Comparison of ENCODE assay signal across 8 mouse cellular contexts in genomic region chr11:6569410-6569777, GRCm38 (mm10). TPM values are rescaled to one million over a fixed set of nuclear protein-coding genes. Genes with fewer than 3 reads are reported as not detected.
A peak's percentile ranks its signal among the peaks of the same experiment; 100 is the strongest.
DNase-seq lines count a peak whose midpoint lies in the region; ATAC-seq lines count a peak whose summit lies in the region.
"Had no signal": no experiment of that assay in that cellular context is flagged by ENCODE, and none has a peak within 500 bp of the region (broad histone marks: within the 10 kb centered on the region; RNA-seq: fewer than 3 reads in every experiment).

No protein-coding gene starts in this region.

- H3K9ac ChIP-seq in liver, embryonic 12.5 days, result no peak overlapping the region
- no peak overlapping the region; the same call in 1 of the 2 replicates for H3K9ac ChIP-seq in forebrain, embryonic 13.5 days
- H3K9ac ChIP-seq in hindbrain, embryonic 16.5 days (ENCODE audit: low read depth, low read length), result no peak overlapping the region
- H3K9ac ChIP-seq in stomach, embryonic 15.5 days, result no peak overlapping the region

- peak overlapping the region; percentile 68 for H3K27ac ChIP-seq in liver, embryonic 12.5 days
- H3K27ac ChIP-seq in forebrain, embryonic 13.5 days, result peak overlapping the region; percentile 65
- H3K27ac ChIP-seq in hindbrain, embryonic 16.5 days (ENCODE audit: low read depth, low read length), result peak overlapping the region; percentile 58
- H3K27ac ChIP-seq in stomach, embryonic 15.5 days, result 0 out of 2 replicates have a peak overlapping the region, but pooled peaks have one; percentile 67

- H3K27me3 ChIP-seq in liver, embryonic 12.5 days (replicated peaks), result no peaks in the 10 kb centered on the region
- H3K27me3 ChIP-seq in forebrain, embryonic 13.5 days, result no peaks in the 10 kb centered on the region
- no peaks in the 10 kb centered on the region for H3K27me3 ChIP-seq in hindbrain, embryonic 16.5 days (replicated peaks; ENCODE audit: control insufficient read depth, insufficient read depth, low read length)
- no peaks in the 10 kb centered on the region for H3K27me3 ChIP-seq in stomach, embryonic 15.5 days (replicated peaks)

- H3K9me3 ChIP-seq in liver, embryonic 12.5 days (replicated peaks), result no peaks in the 10 kb centered on the region
- H3K9me3 ChIP-seq in forebrain, embryonic 13.5 days (replicated peaks), result no peaks in the 10 kb centered on the region
- no peaks in the 10 kb centered on the region for H3K9me3 ChIP-seq in hindbrain, embryonic 16.5 days (ENCODE audit: control insufficient read depth, low read length)
- no peaks in the 10 kb centered on the region for H3K9me3 ChIP-seq in stomach, embryonic 15.5 days

- no peak overlapping the region for H3K4me2 ChIP-seq in liver, embryonic 12.5 days
- no peak overlapping the region for H3K4me2 ChIP-seq in forebrain, embryonic 13.5 days
- no peak overlapping the region for H3K4me2 ChIP-seq in hindbrain, embryonic 16.5 days (ENCODE audit: low read length)
- no peak overlapping the region for H3K4me2 ChIP-seq in stomach, embryonic 15.5 days

- ATAC-seq in liver, embryonic 12.5 days, result no peak
- 0 out of 2 replicates have a peak, but pooled peaks have one; percentile 19 for ATAC-seq in forebrain, embryonic 13.5 days
- ATAC-seq in hindbrain, embryonic 16.5 days, result peak; percentile 9; the same call in 1 of the 2 replicates
- no peak for ATAC-seq in stomach, embryonic 15.5 days (ENCODE audit: insufficient read depth, low FRiP score, low read depth)
- no peak for ATAC-seq in erythroid progenitor cell, adult 5-6 weeks (replicated peaks; ENCODE audit: low FRiP score, poor library complexity, severe bottlenecking)

- H3K36me3 ChIP-seq in liver, embryonic 12.5 days, result peaks cover 73% of the 10 kb centered on the region
- peaks cover 36% of the 10 kb centered on the region for H3K36me3 ChIP-seq in forebrain, embryonic 13.5 days (ENCODE audit: poor library complexity, severe bottlenecking)
- no peaks in the 10 kb centered on the region for H3K36me3 ChIP-seq in hindbrain, embryonic 16.5 days (ENCODE audit: control insufficient read depth, insufficient read depth, low read length)
- peaks cover 10% of the 10 kb centered on the region; the same call in 1 of the 2 replicates for H3K36me3 ChIP-seq in stomach, embryonic 15.5 days

- 45% methylated on average over 3 of the region's 3 CpGs for WGBS in liver, embryonic 12.5 days (ENCODE audit: insufficient replicate concordance)
- 29% methylated on average over 3 of the region's 3 CpGs for WGBS in forebrain, embryonic 13.5 days
- 29% methylated on average over 3 of the region's 3 CpGs for WGBS in hindbrain, embryonic 16.5 days
- WGBS in stomach, embryonic 15.5 days, result 51% methylated on average over 3 of the region's 3 CpGs

- no peak overlapping the region for H3K4me3 ChIP-seq in liver, embryonic 12.5 days
- no peak overlapping the region for H3K4me3 ChIP-seq in forebrain, embryonic 13.5 days
- no peak overlapping the region for H3K4me3 ChIP-seq in hindbrain, embryonic 16.5 days (ENCODE audit: low read length)
- H3K4me3 ChIP-seq in stomach, embryonic 15.5 days (replicated peaks), result no peak overlapping the region

- peaks cover 44% of the 10 kb centered on the region for H3K4me1 ChIP-seq in liver, embryonic 12.5 days
- peaks cover 18% of the 10 kb centered on the region for H3K4me1 ChIP-seq in forebrain, embryonic 13.5 days
- peaks cover 19% of the 10 kb centered on the region for H3K4me1 ChIP-seq in hindbrain, embryonic 16.5 days (ENCODE audit: control insufficient read depth, insufficient read depth, low read depth, low read length)
- H3K4me1 ChIP-seq in stomach, embryonic 15.5 days, result no peaks in the 10 kb centered on the region

- DNase-seq in liver, result no peak
- no peak for DNase-seq in cerebellum, adult 9-10 months
- DNase-seq: thymus, adult 2 months had no signal

RNA-seq across cellular contexts. Expression of gene Ccm2, which starts 22.7 kb away (rescaled TPM):
- 57.9 and 60.0 TPM in 2 replicates for polyA plus RNA-seq in liver, embryonic 12.5 days (2016; fragmentation: Nextera tagmentation; extraction: Ambion mirVana)
- 82.2 and 90.5 TPM in 2 replicates for polyA plus RNA-seq in forebrain, embryonic 13.5 days (2015; fragmentation: Nextera tagmentation; extraction: Ambion mirVana)
- 98.2 and 98.7 TPM in 2 replicates for polyA plus RNA-seq in hindbrain, embryonic 16.5 days (2015; fragmentation: Nextera tagmentation; extraction: Ambion mirVana)
- polyA plus RNA-seq in stomach, embryonic 15.5 days (2015; fragmentation: Nextera tagmentation; extraction: Ambion mirVana), result 75.4 and 76.3 TPM in 2 replicates
- 18.7 and 30.6 TPM in 2 replicates for total RNA-seq in erythroid progenitor cell, adult 5-6 weeks (2015; ENCODE audit: low replicate concordance)
- 9.8 and 31.8 TPM in 2 replicates for total RNA-seq in erythroid progenitor cell, adult 5-6 weeks (2017; ENCODE audit: low replicate concordance)

RNA-seq across cellular contexts. Expression of gene Nacad, which starts 36.5 kb away (rescaled TPM):
- polyA plus RNA-seq in liver, embryonic 12.5 days (2016; fragmentation: Nextera tagmentation; extraction: Ambion mirVana), result 6.4 and 7.5 TPM in 2 replicates
- 50.1 and 62.2 TPM in 2 replicates for polyA plus RNA-seq in forebrain, embryonic 13.5 days (2015; fragmentation: Nextera tagmentation; extraction: Ambion mirVana)
- polyA plus RNA-seq in hindbrain, embryonic 16.5 days (2015; fragmentation: Nextera tagmentation; extraction: Ambion mirVana), result 72.1 and 81.0 TPM in 2 replicates
- polyA plus RNA-seq in stomach, embryonic 15.5 days (2015; fragmentation: Nextera tagmentation; extraction: Ambion mirVana), result 5.7 and 8.2 TPM in 2 replicates
- total RNA-seq in erythroid progenitor cell, adult 5-6 weeks (2015; ENCODE audit: low replicate concordance), result not detected in 2 replicates
- 0.98 and 2.7 TPM in 2 replicates for total RNA-seq in erythroid progenitor cell, adult 5-6 weeks (2017; ENCODE audit: low replicate concordance)

RNA-seq across cellular contexts. Expression of gene Myo1g, which starts 48.6 kb away (rescaled TPM):
- polyA plus RNA-seq in liver, embryonic 12.5 days (2016; fragmentation: Nextera tagmentation; extraction: Ambion mirVana), result 5.8 and 6.2 TPM in 2 replicates
- polyA plus RNA-seq in forebrain, embryonic 13.5 days (2015; fragmentation: Nextera tagmentation; extraction: Ambion mirVana), result 0.17 and 0.21 TPM in 2 replicates
- 0.35 and 0.40 TPM in 2 replicates for polyA plus RNA-seq in hindbrain, embryonic 16.5 days (2015; fragmentation: Nextera tagmentation; extraction: Ambion mirVana)
- polyA plus RNA-seq in stomach, embryonic 15.5 days (2015; fragmentation: Nextera tagmentation; extraction: Ambion mirVana), result 3.5 and 4.3 TPM in 2 replicates
- total RNA-seq in erythroid progenitor cell, adult 5-6 weeks (2015; ENCODE audit: low replicate concordance), result 6.3 and 16.6 TPM in 2 replicates
- total RNA-seq in erythroid progenitor cell, adult 5-6 weeks (2017; ENCODE audit: low replicate concordance), result 6.3 and 14.6 TPM in 2 replicates

RNA-seq across cellular contexts. Expression of gene Tbrg4, which starts 56.5 kb away (rescaled TPM):
- polyA plus RNA-seq in liver, embryonic 12.5 days (2016; fragmentation: Nextera tagmentation; extraction: Ambion mirVana), result 69.3 TPM in 2 replicates
- polyA plus RNA-seq in forebrain, embryonic 13.5 days (2015; fragmentation: Nextera tagmentation; extraction: Ambion mirVana), result 32.1 and 36.5 TPM in 2 replicates
- 29.3 and 35.2 TPM in 2 replicates for polyA plus RNA-seq in hindbrain, embryonic 16.5 days (2015; fragmentation: Nextera tagmentation; extraction: Ambion mirVana)
- polyA plus RNA-seq in stomach, embryonic 15.5 days (2015; fragmentation: Nextera tagmentation; extraction: Ambion mirVana), result 41.6 and 50.2 TPM in 2 replicates
- 10.1 and 21.8 TPM in 2 replicates for total RNA-seq in erythroid progenitor cell, adult 5-6 weeks (2015; ENCODE audit: low replicate concordance)
- 3.1 and 9.2 TPM in 2 replicates for total RNA-seq in erythroid progenitor cell, adult 5-6 weeks (2017; ENCODE audit: low replicate concordance)

Comparison
In these comparisons a context has a peak if more than half of its experiments do, and no peak if none do; other contexts are left out.
1. ATAC-seq: peak in forebrain, embryonic 13.5 days (single experiment) and hindbrain, embryonic 16.5 days (single experiment); none in liver, embryonic 12.5 days (single experiment), stomach, embryonic 15.5 days (single experiment) and erythroid progenitor cell, adult 5-6 weeks (single experiment).
2. Peak in every context shown above with its lines, with median percentiles within 50 percentile points of each other: H3K27ac ChIP-seq.